20 mouse cellular contexts compared by ENCODE assay signal in the genomic region with DNA sequence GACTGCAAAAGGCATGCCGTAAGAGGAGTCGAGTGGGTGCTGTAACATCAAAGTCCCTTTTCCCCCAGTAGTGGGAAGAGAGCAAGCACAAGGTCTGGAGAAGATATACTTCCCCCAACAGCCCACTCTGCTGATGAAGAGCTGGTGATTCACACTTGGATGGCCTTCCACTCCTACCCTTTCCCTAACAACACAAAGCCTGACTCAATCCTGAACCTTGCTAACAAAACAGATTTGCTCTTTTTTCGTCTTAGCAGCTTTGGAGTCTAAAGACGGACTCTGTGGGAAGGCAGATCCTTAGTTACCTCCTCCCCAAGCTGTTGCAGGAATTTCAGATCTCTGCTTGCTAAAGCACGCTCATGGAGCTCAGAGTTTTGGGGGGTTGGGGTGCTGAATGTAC.
DNase-seq lines count a peak whose midpoint lies in the region; ATAC-seq lines count a peak whose summit lies in the region.
"Had no signal": no experiment of that assay in that cellular context is flagged by ENCODE, and none has a peak within 500 bp of the region (broad histone marks: within the 10 kb centered on the region; RNA-seq: fewer than 3 reads in every experiment).

No protein-coding gene starts in this region.

- ATAC-seq in midbrain, embryonic 14.5 days (ENCODE audit: low FRiP score, low TSS enrichment) = no peak
- ATAC-seq: liver, embryonic 12.5 days had no signal

- H3K4me1 ChIP-seq in midbrain, embryonic 14.5 days (ENCODE audit: control insufficient read depth, insufficient read depth, low read length) = no peaks in the 10 kb centered on the region
- H3K4me1 ChIP-seq: embryonic facial prominence, embryonic 15.5 days; kidney, embryonic 15.5 days; liver, embryonic 12.5 days; neural tube, embryonic 15.5 days had no signal

- no peaks in the 10 kb centered on the region for H3K36me3 ChIP-seq in midbrain, embryonic 14.5 days (ENCODE audit: control insufficient read depth, insufficient read depth, low read length)
- H3K36me3 ChIP-seq: embryonic facial prominence, embryonic 15.5 days; kidney, embryonic 15.5 days; liver, embryonic 12.5 days; neural tube, embryonic 15.5 days had no signal

- no peak overlapping the region for H3K27ac ChIP-seq in midbrain, embryonic 14.5 days (replicated peaks; ENCODE audit: low read depth, low read length)
- H3K27ac ChIP-seq: embryonic facial prominence, embryonic 15.5 days; gastrocnemius, adult 2 months; kidney, embryonic 15.5 days; liver, embryonic 12.5 days; macrophage; neural tube, embryonic 15.5 days had no signal

- H3K4me3 ChIP-seq in midbrain, embryonic 14.5 days (replicated peaks; ENCODE audit: low read depth, low read length) = no peak overlapping the region
- H3K4me3 ChIP-seq: embryonic facial prominence, embryonic 15.5 days; gastrocnemius, adult 2 months; kidney, embryonic 15.5 days; liver, embryonic 12.5 days; neural tube, embryonic 15.5 days had no signal

- H3K4me2 ChIP-seq in midbrain, embryonic 14.5 days (ENCODE audit: low read length) = no peak overlapping the region
- H3K4me2 ChIP-seq: embryonic facial prominence, embryonic 15.5 days; kidney, embryonic 15.5 days; liver, embryonic 12.5 days; lung, embryonic 14.5 days; midbrain, embryonic 11.5 days; neural tube, embryonic 15.5 days had no signal

- H3K9ac ChIP-seq in midbrain, embryonic 14.5 days (replicated peaks; ENCODE audit: low read length) = no peak overlapping the region
- H3K9ac ChIP-seq: embryonic facial prominence, embryonic 15.5 days; kidney, embryonic 15.5 days; liver, embryonic 12.5 days; lung, embryonic 14.5 days; neural tube, embryonic 15.5 days had no signal

- 58% methylated on average over 5 of the region's 5 CpGs for WGBS in midbrain, embryonic 14.5 days

- no peaks in the 10 kb centered on the region for H3K27me3 ChIP-seq in midbrain, embryonic 14.5 days (ENCODE audit: control insufficient read depth, insufficient read depth, low read length)
- H3K27me3 ChIP-seq: embryonic facial prominence, embryonic 15.5 days; kidney, embryonic 15.5 days; liver, embryonic 12.5 days; neural tube, embryonic 15.5 days had no signal

- peak; percentile 14 for DNase-seq in layer of hippocampus, adult 9-11 months
- no peak for DNase-seq in layer of hippocampus, postnatal 14 days (ENCODE audit: low spot score in 2 of 2)
- DNase-seq in brain, adult 2 months (ENCODE audit: low read depth, low spot score) = peak; percentile 90
- DNase-seq in left cerebral cortex, adult 9 months (ENCODE audit: low spot score in 2 of 2) = peak; percentile 61 to 66
- DNase-seq in right cerebral cortex, postnatal 25 days = peak; percentile 61
- DNase-seq in midbrain, embryonic 14.5 days = no peak
- DNase-seq in urinary bladder, adult 2 months (ENCODE audit: low spot score) = no peak
- no peak for DNase-seq in neural tube, embryonic 10.5 days (ENCODE audit: extremely low spot score, low spot score)
- DNase-seq: cerebellum, adult 9-11 months; embryo, embryonic 11 days; gastrocnemius, adult 2 months; heart, adult 18-20 months; lung, embryonic 14.5 days; thymus, postnatal 4 days had no signal

- no peaks in the 10 kb centered on the region for H3K9me3 ChIP-seq in midbrain, embryonic 14.5 days (ENCODE audit: control insufficient read depth, low read length)
- H3K9me3 ChIP-seq: embryonic facial prominence, embryonic 15.5 days; kidney, embryonic 15.5 days; liver, embryonic 12.5 days; neural tube, embryonic 15.5 days had no signal

Comparison
In these comparisons a context has a peak if more than half of its experiments do, and no peak if none do; other contexts are left out.
1. DNase-seq: peak in layer of hippocampus, adult 9-11 months (single experiment), brain, adult 2 months (single experiment), left cerebral cortex, adult 9 months (2 of 2) and right cerebral cortex, postnatal 25 days (single experiment); none in layer of hippocampus, postnatal 14 days (0 of 2), midbrain, embryonic 14.5 days (single experiment), urinary bladder, adult 2 months (single experiment) and neural tube, embryonic 10.5 days (single experiment).